Mouse (Mus musculus): ENCODE results near the gene Nfasc. TPM values are rescaled to one million over a fixed set of nuclear protein-coding genes. Genes with fewer than 3 reads are reported as not detected.

Nfasc gene
- polyA plus RNA-seq, 1 experiment = not detected

- no peak for TF ChIP-seq TAL1 (IDR thresholded peaks at IDR 0.05; ENCODE audit: low read length)
- TF ChIP-seq GATA1 (IDR thresholded peaks at IDR 0.05; ENCODE audit: low read length) = no peak
- no peak overlapping the region for H3K4me3 ChIP-seq (replicated peaks)
- no peaks in the 10 kb centered on the region for H3K9me3 ChIP-seq (ENCODE audit: control insufficient read depth, low read length)
- no peaks in the 10 kb centered on the region for H3K36me3 ChIP-seq (ENCODE audit: control insufficient read depth)
- no peaks in the 10 kb centered on the region for H3K27me3 ChIP-seq (ENCODE audit: control insufficient read depth)
- no peaks in the 10 kb centered on the region for H3K4me1 ChIP-seq (ENCODE audit: control insufficient read depth)
Observed at GRCm38 (mm10) chr1:132612066-132612465, 129.5 kb downstream of the Nfasc start.

GRCm38 (mm10) chr1:132609048-132609634 is 132.5 kb downstream of the Nfasc start:
- TF ChIP-seq GATA1 (IDR thresholded peaks at IDR 0.05; ENCODE audit: low read length) (no peak), TAL1 (IDR thresholded peaks at IDR 0.05; ENCODE audit: low read length) (no peak)
- H3K36me3 ChIP-seq (ENCODE audit: control insufficient read depth) = no peaks in the 10 kb centered on the region
- H3K27me3 ChIP-seq (ENCODE audit: control insufficient read depth) = no peaks in the 10 kb centered on the region
- H3K4me1 ChIP-seq (ENCODE audit: control insufficient read depth) = no peaks in the 10 kb centered on the region
- no peak overlapping the region for H3K4me3 ChIP-seq (replicated peaks)
- no peaks in the 10 kb centered on the region for H3K9me3 ChIP-seq (ENCODE audit: control insufficient read depth, low read length)

- H3K9me3 ChIP-seq (ENCODE audit: control insufficient read depth, low read length) = no peaks in the 10 kb centered on the region
- H3K27me3 ChIP-seq (ENCODE audit: control insufficient read depth) = no peaks in the 10 kb centered on the region
- no peak overlapping the region for H3K4me3 ChIP-seq (replicated peaks)
- TF ChIP-seq TAL1 (IDR thresholded peaks at IDR 0.05; ENCODE audit: low read length) (no peak), GATA1 (IDR thresholded peaks at IDR 0.05; ENCODE audit: low read length) (no peak)
- no peaks in the 10 kb centered on the region for H3K4me1 ChIP-seq (ENCODE audit: control insufficient read depth)
- H3K36me3 ChIP-seq (ENCODE audit: control insufficient read depth) = no peaks in the 10 kb centered on the region
Observed at GRCm38 (mm10) chr1:132602161-132602560, 139.4 kb downstream of the Nfasc start.

- Histone ChIP-seq H3K4me1 (ENCODE audit: control insufficient read depth) (no peaks in the 10 kb centered on the region), H3K9me3 (ENCODE audit: control insufficient read depth, low read length) (no peaks in the 10 kb centered on the region), H3K4me3 (replicated peaks) (no peak overlapping the region), H3K36me3 (ENCODE audit: control insufficient read depth) (no peaks in the 10 kb centered on the region), H3K27me3 (ENCODE audit: control insufficient read depth) (no peaks in the 10 kb centered on the region)
- TF ChIP-seq GATA1 (IDR thresholded peaks at IDR 0.05; ENCODE audit: low read length) (no peak), TAL1 (IDR thresholded peaks at IDR 0.05; ENCODE audit: low read length) (no peak)
Observed at GRCm38 (mm10) chr1:132598024-132598423, 143.6 kb downstream of the Nfasc start.

GRCm38 (mm10) chr1:132595741-132596140 is 145.9 kb downstream of the Nfasc start:
- Histone ChIP-seq H3K9me3 (ENCODE audit: control insufficient read depth, low read length) (no peaks in the 10 kb centered on the region), H3K27me3 (ENCODE audit: control insufficient read depth) (no peaks in the 10 kb centered on the region), H3K4me3 (replicated peaks) (no peak overlapping the region), H3K36me3 (ENCODE audit: control insufficient read depth) (no peaks in the 10 kb centered on the region), H3K4me1 (ENCODE audit: control insufficient read depth) (no peaks in the 10 kb centered on the region)
- no peak for TF ChIP-seq GATA1 (IDR thresholded peaks at IDR 0.05; ENCODE audit: low read length)
- no peak for TF ChIP-seq TAL1 (IDR thresholded peaks at IDR 0.05; ENCODE audit: low read length)

GRCm38 (mm10) chr1:132594587-132594986 is 147.0 kb downstream of the Nfasc start:
- Histone ChIP-seq H3K4me1 (ENCODE audit: control insufficient read depth) (no peaks in the 10 kb centered on the region), H3K4me3 (replicated peaks) (no peak overlapping the region), H3K9me3 (ENCODE audit: control insufficient read depth, low read length) (no peaks in the 10 kb centered on the region), H3K36me3 (ENCODE audit: control insufficient read depth) (no peaks in the 10 kb centered on the region), H3K27me3 (ENCODE audit: control insufficient read depth) (no peaks in the 10 kb centered on the region)
- TF ChIP-seq TAL1 (IDR thresholded peaks at IDR 0.05; ENCODE audit: low read length) (no peak), GATA1 (IDR thresholded peaks at IDR 0.05; ENCODE audit: low read length) (no peak)

GRCm38 (mm10) chr1:132592145-132592544 is 149.5 kb downstream of the Nfasc start:
- H3K27me3 ChIP-seq (ENCODE audit: control insufficient read depth) = no peaks in the 10 kb centered on the region
- no peak for TF ChIP-seq TAL1 (IDR thresholded peaks at IDR 0.05; ENCODE audit: low read length)
- TF ChIP-seq GATA1 (IDR thresholded peaks at IDR 0.05; ENCODE audit: low read length) = no peak

GRCm38 (mm10) chr1:132591399-132591930 is 150.1 kb downstream of the Nfasc start:
- Histone ChIP-seq H3K36me3 (ENCODE audit: control insufficient read depth) (no peaks in the 10 kb centered on the region), H3K4me3 (replicated peaks) (no peak overlapping the region), H3K27me3 (ENCODE audit: control insufficient read depth) (no peaks in the 10 kb centered on the region), H3K4me1 (ENCODE audit: control insufficient read depth) (no peaks in the 10 kb centered on the region), H3K9me3 (ENCODE audit: control insufficient read depth, low read length) (no peaks in the 10 kb centered on the region)
- TF ChIP-seq TAL1 (IDR thresholded peaks at IDR 0.05; ENCODE audit: low read length) = no peak

More at GRCm38 (mm10) chr1:132592145-132592544, 149.5 kb downstream of the Nfasc start:
- Histone ChIP-seq H3K4me1 (ENCODE audit: control insufficient read depth) (no peaks in the 10 kb centered on the region), H3K36me3 (ENCODE audit: control insufficient read depth) (no peaks in the 10 kb centered on the region), H3K4me3 (replicated peaks) (no peak overlapping the region), H3K9me3 (ENCODE audit: control insufficient read depth, low read length) (no peaks in the 10 kb centered on the region)

- Histone ChIP-seq H3K36me3 (ENCODE audit: control insufficient read depth) (no peaks in the 10 kb centered on the region), H3K27me3 (ENCODE audit: control insufficient read depth) (no peaks in the 10 kb centered on the region), H3K4me1 (ENCODE audit: control insufficient read depth) (no peaks in the 10 kb centered on the region), H3K9me3 (ENCODE audit: control insufficient read depth, low read length) (no peaks in the 10 kb centered on the region), H3K4me3 (replicated peaks) (no peak overlapping the region)
- TF ChIP-seq TAL1 (IDR thresholded peaks at IDR 0.05; ENCODE audit: low read length) = no peak
- no peak for TF ChIP-seq GATA1 (IDR thresholded peaks at IDR 0.05; ENCODE audit: low read length)
Observed at GRCm38 (mm10) chr1:132586679-132587201, 154.9 kb downstream of the Nfasc start.

Measured in erythroblast, embryonic 14.5 days (primary cell).